Mouse (Mus musculus) hindbrain, embryonic 11.5 days (tissue): ENCODE measurements around the gene Trappc10. TPM values are rescaled to one million over a fixed set of nuclear protein-coding genes. Genes with fewer than 3 reads are reported as not detected.

Experiments used
- ATAC-seq: fragments of 200-750 bp; cut with Nextera tagmentation; 2 replicates; pipeline ENCODE4 v1.8.0; 2017; ENCODE audit warnings: mild to moderate bottlenecking, moderate TSS enrichment, moderate library complexity; ENCODE audit not compliant: low FRiP score
- DNase-seq: peaks from one replicate; pipeline ENCODE4 v3.0.0-alpha.2; 2015; ENCODE audit warnings: low spot score
- H3K27ac ChIP-seq: fragments of 300-500 bp; sonication (generic); 2 replicates; pipeline ENCODE4 v1.5.1; 2014; ENCODE audit warnings: mild to moderate bottlenecking, low read depth, low read length
- H3K27me3 ChIP-seq: fragments of 300-500 bp; sonication (generic); 2 replicates; pipeline ENCODE4 v1.6.1; 2014; ENCODE audit warnings: mild to moderate bottlenecking, low read length, moderate library complexity, mixed read lengths; ENCODE audit not compliant: control insufficient read depth, insufficient read depth
- H3K36me3 ChIP-seq: fragments of 300-500 bp; sonication (generic); 2 replicates; pipeline ENCODE4 v1.6.1; 2014; ENCODE audit warnings: mild to moderate bottlenecking, low read length, moderate library complexity, mixed read lengths; ENCODE audit not compliant: control insufficient read depth, insufficient read depth
- H3K4me1 ChIP-seq: fragments of 300-500 bp; sonication (generic); replicated peaks from 2 replicates; pipeline ENCODE4 v1.6.1; 2014; ENCODE audit warnings: low read length, mixed read lengths; ENCODE audit not compliant: control insufficient read depth, insufficient read depth
- H3K4me2 ChIP-seq: fragments of 300-500 bp; sonication (generic); replicated peaks from 2 replicates; pipeline ENCODE4 v1.6.1; 2014; ENCODE audit warnings: mild to moderate bottlenecking, low read depth, low read length
- H3K4me3 ChIP-seq: fragments of 300-500 bp; sonication (generic); 2 replicates; pipeline ENCODE4 v1.5.1; 2014; ENCODE audit warnings: low read depth, low read length
- H3K9ac ChIP-seq: fragments of 300-500 bp; sonication (generic); 2 replicates; pipeline ENCODE4 v1.6.1; 2014; ENCODE audit warnings: low read depth, low read length
- H3K9me3 ChIP-seq: fragments of 300-500 bp; sonication (generic); 2 replicates; pipeline ENCODE4 v1.6.1; 2016; ENCODE audit warnings: low read length; ENCODE audit not compliant: control insufficient read depth
- WGBS: fragments of 180-500 bp; shearing (Covaris S2); extraction: QIAGEN DNeasy Blood & Tissue Kit; methylation state at CpG from one replicate; pipeline ENCODE4 v1.1.7; 2014; 5-methylcytosine and 5-hydroxymethylcytosine counted together
- polyA plus RNA-seq: library from polyadenylated mRNA; unstranded; fragments of >200 nt; fragmentation: Nextera tagmentation; extraction: Ambion mirVana; gene quantifications from 2 replicates; pipeline ENCODE4 v1.2.1, GENCODE M21; 2014

The Trappc10 gene
- polyA plus RNA-seq, result 17.7 and 21.2 TPM in 2 replicates

GRCm38 (mm10) chr10:78244438-78245224 lies at the start of gene Trappc10:
TSS of gene Trappc10 (minus strand) at chr10:78244641.
- no peaks in the 10 kb centered on the region for H3K27me3 ChIP-seq
- peak within 1 kb of the TSS; percentile 89 for H3K4me2 ChIP-seq
- peak within 1 kb of the TSS; percentile 79 for H3K9ac ChIP-seq
- DNase-seq, result peak; percentile 92
- peak within 1 kb of the TSS; percentile 43; the same call in 1 of the 2 replicates for H3K27ac ChIP-seq
- H3K4me1 ChIP-seq, result no peaks in the 10 kb centered on the region; the same call in 1 of the 2 replicates
- no peaks in the 10 kb centered on the region for H3K36me3 ChIP-seq
- peak; percentile 97 for ATAC-seq
- under 1% methylated on average over 64 of the region's 74 CpGs for WGBS
- H3K9me3 ChIP-seq, result no peaks in the 10 kb centered on the region
- H3K4me3 ChIP-seq, result peak within 1 kb of the TSS; percentile 91

GRCm38 (mm10) chr10:78293576-78293975 lies 49.1 kb upstream of the Trappc10 start:
- ATAC-seq (no peak), DNase-seq (no peak)
- Histone ChIP-seq H3K36me3 (no peaks in the 10 kb centered on the region), H3K4me1 (no peaks in the 10 kb centered on the region), H3K4me3 (no peak overlapping the region), H3K9ac (no peak overlapping the region), H3K9me3 (no peaks in the 10 kb centered on the region), H3K4me2 (no peak overlapping the region), H3K27ac (no peak overlapping the region), H3K27me3 (no peaks in the 10 kb centered on the region)
- 83% methylated on average over 1 of the region's 1 CpGs for WGBS

GRCm38 (mm10) chr10:78292381-78292780 lies 47.9 kb upstream of the Trappc10 start:
- Histone ChIP-seq H3K27ac (no peak overlapping the region), H3K9me3 (no peaks in the 10 kb centered on the region), H3K9ac (no peak overlapping the region), H3K4me1 (no peaks in the 10 kb centered on the region), H3K36me3 (no peaks in the 10 kb centered on the region), H3K27me3 (no peaks in the 10 kb centered on the region), H3K4me3 (no peak overlapping the region), H3K4me2 (no peak overlapping the region)
- DNase-seq (no peak), ATAC-seq (no peak)
- whole genome bisulfite sequencing, result 89% methylated on average over 5 of the region's 5 CpGs

- H3K4me3 ChIP-seq, result no peak overlapping the region
- H3K27ac ChIP-seq, result no peak overlapping the region
- WGBS, result 72% methylated on average over 8 of the region's 8 CpGs
- H3K4me2 ChIP-seq, result no peak overlapping the region
- H3K9ac ChIP-seq, result no peak overlapping the region
- peaks cover 2% of the 10 kb centered on the region; the same call in 1 of the 2 replicates for H3K36me3 ChIP-seq
- H3K27me3 ChIP-seq, result no peaks in the 10 kb centered on the region
- DNase-seq (no peak), ATAC-seq (no peak)
- H3K4me1 ChIP-seq, result no peaks in the 10 kb centered on the region
- no peaks in the 10 kb centered on the region for H3K9me3 ChIP-seq
These were observed 46.5 kb upstream of the Trappc10 start for GRCm38 (mm10) chr10:78290730-78291535.

GRCm38 (mm10) chr10:78288896-78289295 lies 44.5 kb upstream of the Trappc10 start:
- Histone ChIP-seq H3K4me1 (no peaks in the 10 kb centered on the region), H3K9me3 (no peaks in the 10 kb centered on the region), H3K27me3 (no peaks in the 10 kb centered on the region), H3K27ac (no peak overlapping the region), H3K9ac (no peak overlapping the region), H3K4me2 (no peak overlapping the region), H3K36me3 (peaks cover 7% of the 10 kb centered on the region; the same call in 1 of the 2 replicates), H3K4me3 (no peak overlapping the region)
- 83% methylated on average over 4 of the region's 4 CpGs for WGBS
- DNase-seq, result no peak
- no peak for ATAC-seq

- no peak overlapping the region for H3K9ac ChIP-seq
- H3K4me3 ChIP-seq, result no peak overlapping the region
- ATAC-seq, result no peak
- H3K27ac ChIP-seq, result no peak overlapping the region
- no peaks in the 10 kb centered on the region for H3K27me3 ChIP-seq
- WGBS, result 86% methylated on average over 5 of the region's 5 CpGs
- DNase-seq, result no peak
- no peak overlapping the region for H3K4me2 ChIP-seq
- H3K4me1 ChIP-seq, result no peaks in the 10 kb centered on the region
- no peaks in the 10 kb centered on the region for H3K9me3 ChIP-seq
- H3K36me3 ChIP-seq, result peaks cover 7% of the 10 kb centered on the region; the same call in 1 of the 2 replicates
These were observed 43.7 kb upstream of the Trappc10 start for GRCm38 (mm10) chr10:78288135-78288534.

- H3K9ac ChIP-seq, result no peak overlapping the region
- no peaks in the 10 kb centered on the region for H3K9me3 ChIP-seq
- no peak for ATAC-seq
- no peaks in the 10 kb centered on the region for H3K4me1 ChIP-seq
- H3K4me3 ChIP-seq, result no peak overlapping the region
- 94% methylated on average over 22 of the region's 22 CpGs for WGBS
- H3K27me3 ChIP-seq, result no peaks in the 10 kb centered on the region
- no peak overlapping the region for H3K27ac ChIP-seq
- H3K36me3 ChIP-seq, result peaks cover 7% of the 10 kb centered on the region; the same call in 1 of the 2 replicates
- no peak overlapping the region for H3K4me2 ChIP-seq
- DNase-seq, result no peak
These were observed 43.2 kb upstream of the Trappc10 start for GRCm38 (mm10) chr10:78287465-78288132.

- ATAC-seq (no peak), DNase-seq (no peak)
- 94% methylated on average over 4 of the region's 4 CpGs for WGBS
These were observed 41.5 kb upstream of the Trappc10 start for GRCm38 (mm10) chr10:78285959-78286358.

More at GRCm38 (mm10) chr10:78285959-78286358, 41.5 kb upstream of the Trappc10 start:
- Histone ChIP-seq H3K27me3 (no peaks in the 10 kb centered on the region), H3K4me3 (no peak overlapping the region), H3K9me3 (no peaks in the 10 kb centered on the region), H3K4me2 (no peak overlapping the region), H3K36me3 (peaks cover 7% of the 10 kb centered on the region; the same call in 1 of the 2 replicates), H3K27ac (no peak overlapping the region), H3K4me1 (no peaks in the 10 kb centered on the region), H3K9ac (no peak overlapping the region)
